Mouse (Mus musculus): Measurements from ENCODE around the gene Plcxd2.

Gene Plcxd2

DNA sequence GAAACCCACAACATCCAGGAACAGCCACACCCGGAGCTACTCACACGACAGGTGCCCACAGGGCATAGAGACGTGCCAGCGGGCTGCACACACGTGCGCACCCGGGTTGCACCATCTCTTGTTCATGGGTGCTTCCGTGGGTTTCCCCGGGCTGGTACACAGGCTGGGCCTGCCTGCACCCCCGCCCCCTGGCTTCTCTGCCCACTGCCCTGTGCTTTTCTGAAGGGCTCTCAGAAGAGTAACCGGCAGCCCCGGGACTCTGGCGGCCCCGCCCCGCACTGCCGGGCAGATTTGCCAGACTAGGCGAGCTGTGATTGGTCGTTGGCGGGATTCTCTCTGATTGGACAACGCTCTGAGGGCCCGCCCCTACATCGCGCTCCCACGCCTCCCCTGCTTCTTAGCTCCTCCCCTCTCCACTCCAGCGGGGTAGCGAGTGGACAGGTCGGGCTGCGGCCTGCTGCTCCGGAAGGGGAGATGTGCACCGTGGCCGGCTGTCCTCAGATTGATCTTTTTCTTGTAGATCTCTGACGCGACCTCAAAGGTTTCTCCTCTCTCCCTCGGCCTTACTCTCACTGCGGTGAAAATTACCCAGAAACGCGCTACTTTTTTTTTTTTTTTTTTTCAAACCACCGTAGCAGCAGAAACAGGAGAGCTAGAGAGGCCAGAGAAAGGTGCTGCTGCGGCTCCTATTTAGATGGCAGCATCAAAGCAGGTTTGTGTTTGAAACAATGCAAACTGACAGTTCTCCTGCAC, at the start of gene Plcxd2:
Gene Plcxd2, minus strand, starts transcription at position 66 of the 753 bp plus-strand sequence.
- DNase-seq (ENCODE audit: low read depth, low spot score): peak; percentile 87

DNA sequence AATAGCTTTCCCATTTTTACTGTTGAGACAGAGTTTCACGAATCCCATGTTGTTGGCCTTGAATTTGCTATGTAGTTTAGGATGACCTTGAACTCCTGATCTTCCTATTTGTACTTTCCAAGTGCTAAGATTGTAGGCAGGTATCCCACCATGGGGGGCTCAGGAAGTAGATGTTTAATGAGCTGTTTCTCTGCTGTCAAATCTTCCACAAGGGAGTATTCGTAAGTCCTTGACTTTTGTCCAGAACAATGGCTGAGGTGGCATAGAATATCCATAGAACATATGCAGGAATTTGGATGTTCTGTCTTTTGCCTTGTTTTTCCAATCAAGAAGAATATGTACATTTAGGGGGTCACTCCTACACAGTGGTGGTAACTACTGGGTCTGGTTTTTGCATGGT, 36.9 kb upstream of the Plcxd2 start:
- DNase-seq (ENCODE audit: low read depth, low spot score): no peak

DNA sequence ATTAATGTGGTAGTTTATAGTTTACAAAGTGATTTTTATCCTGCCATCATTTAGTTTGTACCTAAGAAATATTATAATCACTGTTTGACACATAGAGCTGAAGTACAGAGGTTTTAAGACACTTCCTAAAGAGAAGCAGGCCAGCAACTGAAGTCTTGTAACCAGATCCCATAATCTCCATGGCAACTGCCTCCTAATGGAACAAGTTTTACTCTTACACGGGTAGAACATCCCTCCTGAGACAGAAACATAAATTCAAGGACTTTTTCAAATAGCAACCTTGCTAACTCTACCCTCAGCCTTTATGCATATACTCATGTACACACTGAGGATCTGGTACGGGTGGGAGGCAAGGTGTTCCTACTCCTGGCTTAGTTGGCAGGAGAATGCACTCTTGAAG, 26.2 kb upstream of the Plcxd2 start:
- DNase-seq (ENCODE audit: low read depth, low spot score): no peak

GRCm38 (mm10) chr16:46033896-46034295, 23.9 kb upstream of the Plcxd2 start:
- no peak for DNase-seq (ENCODE audit: low read depth, low spot score)

DNA sequence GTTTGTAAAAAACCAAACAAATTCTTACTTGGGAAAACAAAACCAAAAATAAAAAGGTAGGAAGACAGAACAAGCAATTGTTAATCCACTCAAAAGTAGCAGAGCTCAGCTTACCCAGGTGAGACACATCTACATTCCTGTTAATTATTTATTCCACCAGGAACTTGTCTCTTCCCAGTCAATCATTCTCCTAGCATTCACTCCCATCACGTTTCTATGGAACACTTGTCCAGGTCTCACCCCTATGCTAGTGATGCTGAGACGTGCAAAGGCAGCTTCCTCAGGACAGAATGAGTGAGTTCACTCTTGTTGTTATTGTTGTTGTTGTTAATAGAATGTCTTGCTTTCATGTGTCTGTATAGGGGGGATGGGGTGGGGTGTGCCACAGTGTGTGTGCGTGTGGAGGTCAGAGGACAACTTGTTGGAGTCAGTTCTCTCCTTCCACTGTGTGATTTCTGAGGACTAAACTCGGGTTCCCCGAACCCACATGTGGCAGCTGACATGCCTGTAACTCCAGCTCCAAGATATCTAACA, 13.0 kb upstream of the Plcxd2 start:
- no peak for DNase-seq (ENCODE audit: low read depth, low spot score)

- no peak for DNase-seq (ENCODE audit: low read depth, low spot score)
These were observed 12.3 kb upstream of the Plcxd2 start for GRCm38 (mm10) chr16:46022189-46022928.

GRCm38 (mm10) chr16:46021302-46021701, 11.3 kb upstream of the Plcxd2 start:
- no peak for DNase-seq (ENCODE audit: low read depth, low spot score)

DNA sequence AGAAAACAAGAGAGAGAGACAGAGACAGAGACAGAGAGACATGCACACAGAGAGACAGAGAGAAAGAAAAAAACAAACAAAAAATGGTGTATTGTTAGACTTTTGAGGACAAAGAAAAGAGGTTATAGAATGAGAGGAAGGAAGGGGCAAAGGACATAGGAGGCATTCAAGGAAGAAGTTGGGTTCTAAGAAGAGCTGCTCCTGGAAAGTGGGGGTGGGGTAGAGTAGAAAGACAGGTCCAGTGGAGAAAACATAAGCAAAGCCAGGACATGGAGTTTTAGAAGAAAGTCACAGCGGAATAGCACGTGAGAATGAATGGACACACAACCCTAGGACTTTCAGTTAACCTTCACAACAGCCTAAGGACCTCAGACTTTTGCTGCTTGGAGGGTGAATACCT, 10.4 kb upstream of the Plcxd2 start:
- DNase-seq (ENCODE audit: low read depth, low spot score): no peak

DNA sequence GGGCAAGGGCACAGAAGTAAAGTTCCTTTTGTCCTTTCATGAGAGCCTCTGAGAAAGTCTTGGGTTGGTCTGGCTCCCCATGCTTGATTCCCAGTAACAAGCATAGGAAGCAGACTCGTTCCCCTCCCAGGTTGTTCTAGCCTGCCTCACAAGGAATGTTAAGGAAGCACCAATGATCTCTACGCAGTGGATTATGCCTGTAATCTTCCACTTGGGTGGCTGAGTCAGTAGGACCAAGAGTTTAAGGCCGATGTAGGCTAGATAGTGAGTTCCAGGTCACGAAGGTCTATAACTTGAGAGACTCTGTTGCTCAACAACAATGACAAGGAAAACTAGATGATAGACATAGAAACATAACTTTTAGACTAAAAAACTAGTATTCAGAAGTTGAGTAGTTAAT, 9.8 kb upstream of the Plcxd2 start:
- DNase-seq (ENCODE audit: low read depth, low spot score): no peak

DNA sequence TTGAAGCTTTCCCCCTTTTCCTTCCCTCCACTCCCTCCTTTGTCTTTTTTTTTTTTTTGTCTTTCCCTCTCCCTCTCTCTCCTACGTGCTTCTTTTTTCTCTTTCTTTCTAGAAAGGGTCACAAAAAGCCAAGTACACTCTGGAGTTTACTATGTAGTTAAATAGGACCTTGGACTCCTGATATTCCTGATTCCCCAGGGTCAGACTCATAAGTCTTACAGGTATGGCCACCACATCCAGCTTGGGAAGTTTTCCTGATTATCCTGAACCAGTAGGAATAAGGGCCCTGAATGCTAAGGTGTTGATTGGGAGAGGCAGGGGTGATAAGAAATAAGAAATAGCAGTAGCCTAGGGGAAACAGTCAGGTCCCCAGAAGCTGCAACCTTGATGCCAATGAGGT, 9.3 kb upstream of the Plcxd2 start:
- DNase-seq (ENCODE audit: low read depth, low spot score): no peak

GRCm38 (mm10) chr16:46011696-46012095, 1.7 kb upstream of the Plcxd2 start:
- no peak for DNase-seq (ENCODE audit: low read depth, low spot score)

DNA sequence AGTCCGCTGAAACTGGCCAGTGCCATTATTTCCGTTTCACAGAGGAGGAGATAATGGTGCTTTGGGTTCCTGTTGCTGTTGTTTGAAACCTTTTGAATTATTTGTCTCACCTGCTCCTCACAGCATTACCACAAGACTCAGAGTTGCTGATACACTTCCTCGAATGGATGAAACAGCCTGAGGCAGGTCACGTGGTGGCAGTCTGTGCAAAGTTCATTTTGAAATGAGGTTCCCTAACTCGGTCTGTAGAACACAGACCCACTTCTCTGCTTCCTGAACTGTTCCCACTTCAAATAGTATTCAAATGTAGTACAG, 845 bp upstream of the Plcxd2 start:
- DNase-seq (ENCODE audit: low read depth, low spot score): no peak

- no peak for DNase-seq (ENCODE audit: low read depth, low spot score)
These were observed 301 bp downstream of the Plcxd2 start for GRCm38 (mm10) chr16:46009717-46010116.

- no peak for DNase-seq (ENCODE audit: low read depth, low spot score)
These were observed 1.3 kb downstream of the Plcxd2 start for GRCm38 (mm10) chr16:46008766-46009165.

GRCm38 (mm10) chr16:46008036-46008605, 1.9 kb downstream of the Plcxd2 start:
- DNase-seq (ENCODE audit: low read depth, low spot score): no peak

- DNase-seq (ENCODE audit: low read depth, low spot score): no peak
These were observed 3.8 kb downstream of the Plcxd2 start for GRCm38 (mm10) chr16:46006261-46006660.

GRCm38 (mm10) chr16:46001550-46002166, 8.4 kb downstream of the Plcxd2 start:
- no peak for DNase-seq (ENCODE audit: low read depth, low spot score)

DNA sequence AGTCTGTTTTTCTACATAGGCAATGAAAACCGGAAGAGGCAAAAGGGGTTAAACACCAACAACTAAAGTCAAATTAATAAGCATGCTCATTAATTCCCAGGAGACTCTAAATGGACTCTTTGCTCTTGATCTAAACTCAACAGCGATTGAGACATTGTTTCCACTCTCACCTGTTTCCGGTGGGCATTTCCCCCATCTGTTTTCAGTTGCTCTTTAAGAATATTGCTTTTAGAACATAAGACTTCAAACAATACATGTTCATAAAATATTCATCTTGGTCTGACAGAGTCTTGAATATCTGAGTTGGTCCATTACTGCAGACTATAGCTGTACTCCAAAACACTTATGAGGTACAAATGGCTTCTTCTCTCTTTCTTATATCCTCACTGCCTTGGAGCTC, 9.0 kb downstream of the Plcxd2 start:
- no peak for DNase-seq (ENCODE audit: low read depth, low spot score)

DNA sequence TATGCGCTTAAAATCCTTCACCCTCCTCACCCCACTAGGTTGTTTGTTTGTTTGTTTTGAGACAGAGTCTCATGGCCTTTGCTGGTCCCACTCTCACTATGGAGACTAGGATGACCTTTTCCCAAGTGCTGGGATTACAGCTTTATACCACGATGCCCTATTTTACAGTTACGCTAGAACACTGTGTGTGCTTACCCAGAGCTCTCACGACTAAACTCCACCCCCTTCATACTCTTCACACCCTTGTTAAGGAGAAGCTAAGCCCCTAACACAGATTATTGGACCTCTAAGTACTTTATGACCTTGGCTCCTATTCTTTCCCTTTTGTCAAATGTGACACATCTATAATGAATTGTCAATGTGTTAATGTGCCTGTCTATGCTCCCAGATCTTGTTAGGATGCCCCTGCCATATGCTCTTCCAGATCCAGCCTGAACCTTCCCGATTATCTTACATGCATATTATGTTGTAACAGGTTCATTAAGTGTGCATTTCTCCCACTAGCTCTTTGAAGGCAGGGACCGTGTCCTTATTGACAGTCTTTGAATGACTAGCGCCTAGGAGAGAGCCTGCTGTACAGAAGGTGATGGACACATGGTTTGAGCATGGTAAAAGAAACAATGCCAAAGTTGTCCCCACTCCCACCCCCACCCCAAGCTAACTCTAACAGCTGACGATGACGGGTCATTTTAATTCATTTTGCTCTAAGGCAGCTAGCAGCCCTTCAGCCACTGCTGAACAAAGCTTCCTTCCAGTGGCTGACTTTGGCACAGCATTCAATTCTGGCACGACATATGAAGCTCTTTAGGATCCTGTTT, 10.4 kb downstream of the Plcxd2 start:
- DNase-seq (ENCODE audit: low read depth, low spot score): no peak

- DNase-seq (ENCODE audit: low read depth, low spot score): no peak
These were observed 11.8 kb downstream of the Plcxd2 start for GRCm38 (mm10) chr16:45998231-45998630.

- DNase-seq (ENCODE audit: low read depth, low spot score): no peak
These were observed 18.9 kb downstream of the Plcxd2 start for GRCm38 (mm10) chr16:45990901-45991676.
